Mouse (Mus musculus): ENCODE results near the gene Styk1. TPM values are rescaled to one million over a fixed set of nuclear protein-coding genes. Genes with fewer than 3 reads are reported as not detected.
"Not testable (repeated sequence)": the region's sequence is repeated elsewhere in the genome, so short reads cannot be mapped to it uniquely, and the experiment has no call there.

Gene Styk1
- polyA plus RNA-seq, 1 experiment, result not detected

DNA sequence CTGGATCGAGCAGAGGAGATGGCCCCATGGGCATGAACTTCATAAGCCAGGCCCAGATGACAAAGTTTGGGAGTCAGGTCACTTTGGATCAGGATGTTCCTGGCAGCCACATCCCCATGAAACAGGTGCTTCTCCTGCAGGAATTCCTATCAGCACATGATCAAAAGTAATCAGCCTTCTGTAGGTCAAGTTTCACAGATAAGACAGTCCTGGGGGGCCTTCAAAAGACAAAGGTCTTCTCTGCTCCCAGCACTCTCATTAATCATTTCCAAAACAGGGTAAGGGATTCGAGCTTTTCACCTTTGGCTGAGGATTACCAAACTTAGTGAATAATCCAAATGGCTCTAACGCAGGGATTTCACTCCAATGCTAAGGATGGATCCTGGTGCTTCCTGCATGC lies 48.6 kb downstream of the Styk1 start:
- Histone ChIP-seq H3K4me3 (ENCODE audit: insufficient read depth, low read depth, low read length) (no peak overlapping the region), H3K27ac (ENCODE audit: insufficient read depth, low read depth, low read length) (no peak overlapping the region), H3K4me1 (ENCODE audit: control insufficient read depth, insufficient read depth, low read length) (no peaks in the 10 kb centered on the region)
- WGBS, result 67% methylated on average over 3 of the region's 3 CpGs
- TF ChIP-seq CTCF (IDR thresholded peaks at IDR 0.05; ENCODE audit: insufficient read depth, low read depth, low read length) (no peak), POLR2A (IDR thresholded peaks at IDR 0.05; ENCODE audit: insufficient read depth, low read depth, low read length) (no peak)

DNA sequence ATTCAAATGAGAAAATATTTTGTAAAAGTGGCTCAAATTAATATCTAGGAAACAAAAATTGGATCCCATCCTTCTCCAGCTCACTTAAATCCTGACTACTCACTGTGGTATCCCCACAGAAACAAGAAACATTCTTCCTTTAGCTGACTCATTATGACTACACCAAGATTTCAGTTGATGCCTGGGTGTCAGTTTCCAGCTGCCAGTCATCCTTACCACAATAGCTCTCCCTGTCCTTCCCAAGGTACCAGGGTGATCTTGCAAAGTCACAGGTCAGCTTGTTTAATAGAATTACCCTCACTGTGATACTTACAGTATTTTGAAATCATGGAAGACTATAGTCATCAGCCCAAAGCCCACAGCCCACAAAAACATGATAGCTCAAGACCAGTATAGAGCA lies 54.9 kb downstream of the Styk1 start:
- no peak overlapping the region for H3K4me3 ChIP-seq (ENCODE audit: insufficient read depth, low read depth, low read length)
- TF ChIP-seq CTCF (IDR thresholded peaks at IDR 0.05; ENCODE audit: insufficient read depth, low read depth, low read length) (no peak), POLR2A (IDR thresholded peaks at IDR 0.05; ENCODE audit: insufficient read depth, low read depth, low read length) (no peak)
- no peaks in the 10 kb centered on the region for H3K4me1 ChIP-seq (ENCODE audit: control insufficient read depth, insufficient read depth, low read length)
- H3K27ac ChIP-seq (ENCODE audit: insufficient read depth, low read depth, low read length), result no peak overlapping the region

DNA sequence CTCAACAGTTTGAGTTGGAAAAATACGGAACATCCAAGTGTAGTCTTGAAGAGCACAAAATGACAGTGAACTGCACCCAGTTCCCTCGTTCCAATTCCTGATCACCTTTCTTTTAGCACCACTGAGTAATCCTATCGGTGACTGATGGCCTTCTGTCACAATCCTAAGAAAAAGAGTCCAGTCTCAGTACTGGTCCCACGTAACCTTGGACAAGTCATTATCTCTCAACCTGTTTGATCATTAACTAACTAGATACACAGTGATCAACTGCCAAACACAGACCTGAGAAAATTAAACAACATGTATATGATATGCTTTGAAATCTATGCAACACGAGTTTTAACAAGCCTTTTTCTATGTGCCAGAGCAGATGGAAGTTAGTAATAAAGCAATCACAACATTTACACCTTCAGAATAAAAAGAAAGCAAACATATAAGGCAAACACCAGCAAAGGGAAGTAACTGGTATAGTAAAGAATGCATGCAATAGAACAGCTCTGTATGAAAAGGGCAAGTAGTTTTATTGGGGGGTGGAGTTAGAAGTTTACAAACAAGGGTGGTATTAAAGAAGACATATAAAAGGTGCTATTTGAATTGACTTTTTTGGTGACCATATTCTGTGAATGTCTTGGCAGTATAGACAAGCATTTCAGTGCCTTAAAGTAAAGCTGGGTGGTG lies 58.8 kb downstream of the Styk1 start:
- no peak for TF ChIP-seq CTCF (IDR thresholded peaks at IDR 0.05; ENCODE audit: insufficient read depth, low read depth, low read length)
- TF ChIP-seq POLR2A (IDR thresholded peaks at IDR 0.05; ENCODE audit: insufficient read depth, low read depth, low read length), result no peak
- Histone ChIP-seq H3K4me3 (ENCODE audit: insufficient read depth, low read depth, low read length) (no peak overlapping the region), H3K4me1 (ENCODE audit: control insufficient read depth, insufficient read depth, low read length) (0 out of 2 replicates have a peak, but pooled peaks cover 2% of the 10 kb centered on the region), H3K27ac (ENCODE audit: insufficient read depth, low read depth, low read length) (no peak overlapping the region)
- 89% methylated on average over 5 of the region's 5 CpGs for WGBS

DNA sequence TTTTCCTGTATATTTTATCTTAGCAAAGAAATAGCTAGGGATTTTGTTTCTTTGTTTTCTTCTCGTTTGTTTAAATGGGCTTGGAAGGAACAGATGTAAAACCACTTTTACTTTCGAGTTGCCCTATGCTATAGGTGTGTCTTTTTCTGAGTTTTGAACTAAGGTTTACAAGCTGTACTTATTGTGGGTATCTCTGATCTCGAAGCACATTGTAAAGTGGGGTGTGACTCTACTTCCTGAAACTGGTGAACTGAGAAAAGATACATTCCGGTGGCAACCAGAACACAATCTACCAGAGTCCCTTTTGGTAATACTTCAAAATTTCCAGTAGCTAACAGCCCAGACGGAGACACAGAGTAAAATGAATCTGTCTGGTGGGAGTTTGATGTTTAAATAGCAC lies 59.5 kb downstream of the Styk1 start:
- H3K4me3 ChIP-seq (ENCODE audit: insufficient read depth, low read depth, low read length), result no peak overlapping the region
- TF ChIP-seq POLR2A (IDR thresholded peaks at IDR 0.05; ENCODE audit: insufficient read depth, low read depth, low read length) (no peak), CTCF (IDR thresholded peaks at IDR 0.05; ENCODE audit: insufficient read depth, low read depth, low read length) (no peak)
- H3K27ac ChIP-seq (ENCODE audit: insufficient read depth, low read depth, low read length), result no peak overlapping the region
- 76% methylated on average over 5 of the region's 5 CpGs for WGBS
- 0 out of 2 replicates have a peak, but pooled peaks cover 2% of the 10 kb centered on the region for H3K4me1 ChIP-seq (ENCODE audit: control insufficient read depth, insufficient read depth, low read length)

DNA sequence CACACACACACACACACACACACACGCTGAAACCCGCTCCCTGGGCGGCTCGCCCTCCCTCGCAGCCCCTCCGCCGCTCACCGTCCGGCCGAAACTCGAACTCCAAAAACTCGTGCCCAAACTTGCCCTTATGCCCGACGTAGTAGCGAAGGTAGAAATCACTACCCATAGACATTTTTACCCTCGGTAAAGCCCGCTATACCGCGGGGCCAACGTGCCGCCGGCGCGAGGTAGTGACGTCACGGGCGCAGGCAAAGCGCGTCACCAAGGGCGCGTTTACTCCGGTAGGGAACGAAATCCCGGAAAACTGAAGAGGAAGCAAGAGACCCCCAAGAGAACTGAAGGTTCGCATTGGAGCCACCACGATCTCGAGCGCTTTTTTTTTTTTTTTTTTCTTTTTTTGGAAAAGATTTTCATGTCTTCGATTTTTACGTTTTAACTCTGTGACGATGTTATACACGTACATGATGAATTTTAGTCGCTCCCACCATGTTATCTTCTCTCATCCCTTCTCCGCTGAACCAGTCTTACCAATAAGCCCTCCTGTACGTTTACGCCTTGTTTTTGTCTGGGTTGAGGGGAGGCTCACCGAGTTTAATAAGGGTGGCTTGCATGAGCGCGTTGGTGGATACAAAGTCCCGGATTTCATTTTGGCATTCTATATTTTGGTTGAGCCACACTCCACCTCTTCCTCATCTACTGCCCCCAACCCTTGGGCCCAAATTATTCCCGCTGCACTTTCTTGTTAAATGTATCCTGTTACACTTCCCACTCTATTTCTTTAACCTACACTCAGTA lies 60.2 kb downstream of the Styk1 start, which contains the start of gene Magohb:
TSS of gene Magohb (minus strand) at position 254 of the 798 bp plus-strand sequence.
- 1% methylated on average over 51 of the region's 51 CpGs for WGBS
- peak within 1 kb of the TSS; percentile 70 for H3K4me3 ChIP-seq (ENCODE audit: insufficient read depth, low read depth, low read length)

DNA sequence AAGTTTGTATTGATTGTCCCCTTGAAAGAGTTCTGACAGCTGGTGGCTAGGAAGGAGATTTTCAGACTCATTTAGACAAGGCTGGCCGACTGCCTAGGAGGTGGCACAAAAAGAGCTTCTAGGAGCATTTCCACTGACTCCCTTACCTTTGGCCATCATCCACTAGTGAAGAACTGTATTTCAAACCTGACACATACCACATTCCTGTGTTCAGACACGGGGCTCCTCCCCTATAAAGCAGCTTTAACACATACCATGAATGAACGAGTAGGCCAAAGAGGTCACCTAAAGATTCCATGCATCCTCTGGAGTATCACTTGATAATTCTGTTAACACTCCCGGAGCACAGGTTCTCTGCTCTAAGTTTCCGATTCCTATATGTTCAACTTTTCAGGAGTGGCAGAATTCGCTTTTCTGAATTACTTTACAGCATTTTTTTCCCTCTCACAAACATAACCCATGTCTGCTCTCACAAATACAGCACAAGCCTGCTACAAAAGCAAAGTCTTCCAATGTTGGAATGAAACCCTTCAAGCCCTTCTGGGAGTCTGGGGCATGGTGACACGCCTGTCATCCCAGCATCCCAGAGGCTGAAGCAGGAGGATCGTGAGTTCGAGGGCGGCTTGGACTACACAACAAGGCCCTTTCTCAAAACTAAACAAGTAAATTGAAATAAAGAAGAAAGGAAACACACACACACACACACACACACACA lies 61.0 kb downstream of the Styk1 start:
- 0 out of 2 replicates have a peak, but pooled peaks cover 2% of the 10 kb centered on the region for H3K4me1 ChIP-seq (ENCODE audit: control insufficient read depth, insufficient read depth, low read length)
- TF ChIP-seq CTCF (IDR thresholded peaks at IDR 0.05; ENCODE audit: insufficient read depth, low read depth, low read length) (no peak), POLR2A (IDR thresholded peaks at IDR 0.05; ENCODE audit: insufficient read depth, low read depth, low read length) (no peak)
- H3K27ac ChIP-seq (ENCODE audit: insufficient read depth, low read depth, low read length), result peak overlapping the region; percentile 39
- peak overlapping the region; percentile 70 for H3K4me3 ChIP-seq (ENCODE audit: insufficient read depth, low read depth, low read length)
- WGBS, result 10% methylated on average over 10 of the region's 10 CpGs

More for the DNA sequence above, 60.2 kb downstream of the Styk1 start, which contains the start of gene Magohb:
- Histone ChIP-seq H3K4me1 (ENCODE audit: control insufficient read depth, insufficient read depth, low read length) (0 out of 2 replicates have a peak, but pooled peaks cover 2% of the 10 kb centered on the region), H3K27ac (ENCODE audit: insufficient read depth, low read depth, low read length) (peak within 1 kb of the TSS; percentile 39)
- TF ChIP-seq CTCF (IDR thresholded peaks at IDR 0.05; ENCODE audit: insufficient read depth, low read depth, low read length) (no peak), POLR2A (IDR thresholded peaks at IDR 0.05; ENCODE audit: insufficient read depth, low read depth, low read length) (no peak; the same call in 1 of the 2 replicates)

DNA sequence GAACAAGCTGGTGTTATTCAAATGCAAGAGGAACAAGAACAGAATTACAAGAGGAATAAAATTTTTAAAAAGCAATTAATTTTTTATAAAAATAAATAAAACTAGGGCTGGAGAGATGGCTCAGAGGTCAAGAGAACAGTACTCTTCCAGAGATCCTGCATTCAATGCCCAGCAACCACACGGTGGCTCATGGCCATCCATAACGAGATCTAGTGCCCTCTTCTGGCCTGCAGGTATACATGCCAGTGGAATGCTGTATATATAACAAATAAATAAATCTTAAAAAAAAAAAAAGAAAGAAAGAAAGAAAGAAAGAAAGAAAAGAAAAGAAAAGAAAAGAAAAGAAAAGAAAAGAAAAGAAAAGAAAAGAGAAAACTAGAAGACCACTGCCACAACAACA lies 63.0 kb downstream of the Styk1 start:
- 3% methylated on average over 2 of the region's 2 CpGs for WGBS
- Histone ChIP-seq H3K4me1 (ENCODE audit: control insufficient read depth, insufficient read depth, low read length) (0 out of 2 replicates have a peak, but pooled peaks cover 2% of the 10 kb centered on the region), H3K27ac (ENCODE audit: insufficient read depth, low read depth, low read length) (no peak overlapping the region), H3K4me3 (ENCODE audit: insufficient read depth, low read depth, low read length) (no peak overlapping the region)
- TF ChIP-seq POLR2A (IDR thresholded peaks at IDR 0.05; ENCODE audit: insufficient read depth, low read depth, low read length), result no peak
- no peak for TF ChIP-seq CTCF (IDR thresholded peaks at IDR 0.05; ENCODE audit: insufficient read depth, low read depth, low read length)

DNA sequence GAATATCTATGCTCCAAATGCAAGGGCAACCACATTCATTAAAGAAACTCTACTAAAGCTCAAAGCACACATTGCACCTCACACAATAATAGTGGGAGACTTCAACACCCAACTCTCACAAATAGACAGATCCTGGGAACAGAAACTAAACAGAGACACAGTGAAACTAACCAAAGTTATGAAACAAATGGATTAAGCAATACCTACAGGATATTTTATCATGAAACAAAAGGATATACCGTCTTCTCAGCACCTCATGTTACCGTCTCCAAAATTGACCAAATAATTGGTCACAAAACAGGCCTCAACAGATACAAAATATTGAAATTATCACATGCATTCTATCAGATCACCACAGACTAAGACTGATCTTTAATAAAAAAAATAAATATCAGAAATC lies 75.2 kb downstream of the Styk1 start:
- H3K27ac ChIP-seq (ENCODE audit: insufficient read depth, low read depth, low read length); H3K4me1 ChIP-seq (ENCODE audit: control insufficient read depth, insufficient read depth, low read length); H3K4me3 ChIP-seq (ENCODE audit: insufficient read depth, low read depth, low read length): not testable (repeated sequence)
- WGBS, result 97% methylated on average over 2 of the region's 2 CpGs

DNA sequence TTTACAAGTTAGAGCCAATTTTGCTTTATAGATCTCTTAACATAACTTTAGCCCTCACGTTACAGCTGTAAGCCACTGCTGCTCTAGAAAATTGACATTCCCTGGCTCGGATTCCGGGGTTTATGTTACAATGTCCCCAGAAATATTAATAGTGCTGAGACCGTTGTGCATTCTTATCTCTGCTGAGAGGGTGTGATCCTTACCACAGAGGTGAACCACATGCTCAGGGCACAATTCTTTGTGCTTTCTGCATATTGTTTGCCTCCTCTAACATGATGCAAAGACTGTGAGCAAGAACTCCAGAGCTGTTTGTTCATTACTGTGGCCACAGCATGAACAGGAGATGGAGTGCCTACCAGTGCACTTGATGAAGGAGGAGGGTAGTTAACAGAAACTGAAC lies 76.7 kb downstream of the Styk1 start:
- Histone ChIP-seq H3K27ac (ENCODE audit: insufficient read depth, low read depth, low read length) (no peak overlapping the region), H3K4me3 (ENCODE audit: insufficient read depth, low read depth, low read length) (no peak overlapping the region), H3K4me1 (ENCODE audit: control insufficient read depth, insufficient read depth, low read length) (no peaks in the 10 kb centered on the region)
- TF ChIP-seq CTCF (IDR thresholded peaks at IDR 0.05; ENCODE audit: insufficient read depth, low read depth, low read length) (no peak), POLR2A (IDR thresholded peaks at IDR 0.05; ENCODE audit: insufficient read depth, low read depth, low read length) (no peak)
- WGBS, result 95% methylated on average over 4 of the region's 4 CpGs

Measured in olfactory bulb, adult 2 months (tissue).